Mouse (Mus musculus) yolk sac, embryonic 10.5 days (tissue): Measurements from ENCODE around the gene Zbtb34.

Experiments
- DNase-seq: peaks from one replicate; pipeline ENCODE4 v3.0.0-alpha.2; 2017; ENCODE audit warnings: low spot score

Gene Zbtb34

DNA sequence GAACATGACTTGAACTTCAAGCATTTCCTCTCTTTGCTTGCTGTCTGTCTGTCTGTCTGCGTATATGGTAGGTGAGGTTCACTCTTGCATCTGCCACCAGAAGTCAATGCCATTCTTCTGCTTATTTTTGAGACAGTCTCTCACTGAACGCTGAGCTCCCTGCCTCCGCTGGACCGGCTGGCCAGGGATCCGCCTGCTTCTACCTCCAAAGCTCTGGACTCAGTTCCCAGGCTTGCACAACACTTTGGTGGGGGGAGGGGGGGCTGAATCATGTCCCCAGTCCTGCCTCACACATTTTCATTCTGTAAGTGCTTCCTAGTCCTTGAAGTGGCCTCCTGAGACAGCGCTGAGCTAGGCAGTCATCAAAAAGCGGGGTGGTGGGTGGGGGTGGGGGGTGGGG, 32.0 kb downstream of the Zbtb34 start:
- DNase-seq: no peak

DNA sequence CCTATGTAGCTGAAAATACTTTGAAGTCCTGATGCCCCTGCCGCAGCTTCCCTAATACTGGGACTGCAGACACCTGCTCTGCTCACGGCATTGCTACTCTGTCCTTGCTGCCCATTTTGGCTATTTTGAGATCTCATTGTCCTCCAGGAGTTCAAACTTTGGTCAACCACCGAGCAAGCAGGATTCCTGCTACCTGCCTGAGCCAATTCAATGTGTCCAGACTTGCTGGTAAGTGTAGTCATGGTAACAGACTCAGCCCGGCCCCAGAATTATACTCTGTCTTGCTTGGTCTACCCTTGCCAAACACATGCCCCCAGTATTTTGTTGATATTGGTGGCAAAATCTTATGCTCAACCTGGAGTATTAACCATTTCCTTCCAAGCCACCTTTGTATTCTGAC, 34.1 kb downstream of the Zbtb34 start:
- no peak for DNase-seq

DNA sequence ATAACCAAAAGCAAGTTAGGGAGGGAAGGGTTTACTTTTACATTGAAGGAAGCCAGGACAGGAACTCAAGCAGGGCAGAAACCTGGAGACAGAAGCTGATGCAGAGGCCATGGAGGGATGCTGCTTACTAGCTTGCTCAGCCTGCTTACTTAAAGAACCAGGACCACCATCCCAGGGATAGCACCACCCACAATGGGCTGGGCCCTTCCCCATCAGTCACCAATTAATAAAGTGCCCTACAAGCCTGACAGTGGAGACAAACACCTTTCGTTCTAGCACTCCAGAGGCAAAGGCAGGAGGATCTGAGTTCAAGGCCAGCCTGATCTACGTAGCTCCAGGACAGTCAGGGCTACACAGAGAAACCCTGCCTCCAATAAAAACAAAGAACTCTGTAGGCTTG, 36.1 kb downstream of the Zbtb34 start:
- no peak for DNase-seq

DNA sequence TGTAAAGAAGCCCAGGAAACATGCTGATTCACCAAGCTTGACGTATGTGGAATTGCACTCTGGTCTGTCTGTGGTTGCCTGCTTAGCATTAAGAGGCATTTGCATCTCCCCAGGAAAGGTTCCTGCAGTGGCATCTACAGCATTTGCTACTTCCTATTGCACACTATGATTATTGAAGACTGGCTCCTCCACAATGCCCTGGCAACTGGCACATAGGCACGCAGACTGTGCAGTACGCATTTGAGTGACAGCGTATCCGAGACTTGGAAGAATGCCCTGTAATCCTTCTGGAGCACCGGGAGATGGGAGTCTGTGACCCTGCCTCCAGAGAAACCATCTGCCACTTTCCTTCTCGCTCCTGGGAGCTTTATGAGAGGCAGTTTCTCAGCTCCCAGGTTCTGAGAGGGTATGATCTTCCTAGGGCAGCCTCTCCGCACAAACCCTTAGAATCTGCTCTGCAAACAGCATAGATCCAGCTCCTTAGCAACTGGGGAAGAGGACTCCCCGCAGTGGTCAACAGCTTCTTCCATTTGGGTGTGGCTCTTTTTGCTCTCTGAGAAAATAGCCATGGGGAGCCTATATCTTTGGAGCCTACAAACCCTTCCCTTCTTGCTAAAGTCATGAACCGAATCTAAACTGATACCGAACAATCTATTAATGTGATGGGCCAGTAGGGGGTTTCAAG, 37.0 kb downstream of the Zbtb34 start:
- no peak for DNase-seq

DNA sequence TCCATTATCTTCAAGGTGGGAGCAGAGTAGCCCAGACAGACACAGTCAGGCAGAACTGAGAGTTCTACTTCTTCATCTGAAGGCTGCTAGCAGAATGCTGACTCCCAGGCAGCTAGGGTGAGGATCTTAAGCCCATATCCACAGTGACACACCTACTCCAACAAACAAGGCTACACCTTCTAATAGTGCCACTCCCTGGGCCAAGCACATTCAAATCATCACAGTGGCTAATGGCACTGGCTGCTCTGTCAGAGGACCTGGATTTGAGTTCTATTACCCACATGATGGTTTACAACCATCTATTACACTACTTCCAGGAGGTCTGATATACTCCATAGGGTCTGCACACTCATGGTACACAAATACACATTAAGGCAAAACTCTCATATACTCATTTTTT, 38.1 kb downstream of the Zbtb34 start:
- DNase-seq: no peak

DNA sequence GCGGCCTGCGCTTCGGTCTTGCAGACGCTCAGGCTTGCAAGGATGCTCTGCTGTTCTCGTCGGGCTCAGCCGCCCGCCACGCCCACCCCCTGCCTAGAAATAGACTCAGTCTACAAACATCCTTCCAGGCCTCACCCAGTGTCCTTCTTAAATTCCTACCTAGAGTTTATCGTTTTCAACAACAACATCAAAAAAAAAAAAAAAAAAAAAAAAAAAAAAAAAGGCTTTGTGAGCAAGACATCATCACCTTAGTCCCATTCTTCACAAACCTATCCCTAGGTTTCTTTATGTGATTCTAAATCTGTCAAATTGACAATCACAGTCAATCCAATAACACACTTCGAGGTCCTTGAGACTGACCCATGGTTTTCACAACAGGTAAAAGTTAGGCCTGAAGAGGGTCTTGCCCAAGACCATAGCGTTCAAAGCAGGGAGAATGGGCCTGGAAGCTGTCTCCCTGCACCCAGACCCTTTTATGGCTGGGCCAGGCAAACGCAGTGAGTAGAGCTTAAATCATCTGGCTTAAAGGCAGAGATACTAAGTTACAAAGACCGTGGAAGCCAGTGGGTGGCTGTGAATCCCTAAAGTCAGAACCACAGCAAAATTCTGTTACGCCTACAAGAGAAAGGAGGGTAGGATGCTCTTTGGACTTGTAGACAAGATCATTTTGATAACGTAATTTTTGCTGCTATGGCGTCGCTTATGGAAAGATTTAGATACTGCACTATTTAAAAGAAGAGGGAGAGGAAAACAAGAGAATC, 59.3 kb downstream of the Zbtb34 start:
- no peak for DNase-seq

DNA sequence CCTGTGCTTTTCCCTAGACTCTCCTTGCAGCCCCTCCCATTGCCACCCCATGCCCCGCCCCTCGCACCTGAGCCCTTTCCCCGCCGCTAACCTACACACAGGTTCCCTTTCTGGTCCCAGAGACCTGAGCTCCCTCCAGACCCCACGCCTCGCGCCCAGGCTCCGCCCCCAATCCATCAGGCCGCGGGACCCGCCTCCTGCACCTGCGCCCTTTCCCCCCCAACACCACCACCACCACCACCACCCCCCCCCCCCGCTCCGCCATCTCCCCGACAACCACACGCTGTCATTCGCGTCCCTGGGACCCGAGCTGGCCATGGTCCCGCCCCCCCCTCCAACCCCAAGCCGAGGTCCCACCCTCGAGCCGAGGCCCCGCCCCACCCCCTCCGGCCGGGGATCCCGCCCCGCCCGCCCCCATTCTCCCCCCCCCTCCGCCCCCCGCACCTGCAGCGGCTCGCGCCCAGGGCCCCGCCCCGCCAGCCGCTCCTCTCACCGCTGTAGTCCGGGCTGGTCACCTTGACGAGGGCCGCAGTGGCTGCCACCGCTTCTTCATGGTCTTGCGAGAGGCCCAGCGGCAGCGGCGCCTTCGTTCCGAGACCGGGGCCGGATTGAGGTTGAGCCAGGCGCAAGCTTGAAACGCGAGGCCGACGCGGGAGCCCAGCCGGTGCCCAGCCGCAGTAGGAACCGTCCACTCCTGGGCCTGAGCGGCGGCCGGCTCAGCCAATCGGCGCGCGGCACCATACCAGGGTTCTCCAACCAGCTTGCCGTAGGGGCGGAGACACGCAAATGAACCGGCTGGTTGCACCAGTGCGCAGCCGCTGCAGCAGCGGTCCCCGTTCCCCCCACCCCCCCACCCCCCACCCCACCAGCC, 60.1 kb downstream of the Zbtb34 start, which contains the start of gene Ralgps1:
Gene Ralgps1, minus strand, starts transcription at position 710 of the 871 bp plus-strand sequence.
- DNase-seq: peak; percentile 98

DNA sequence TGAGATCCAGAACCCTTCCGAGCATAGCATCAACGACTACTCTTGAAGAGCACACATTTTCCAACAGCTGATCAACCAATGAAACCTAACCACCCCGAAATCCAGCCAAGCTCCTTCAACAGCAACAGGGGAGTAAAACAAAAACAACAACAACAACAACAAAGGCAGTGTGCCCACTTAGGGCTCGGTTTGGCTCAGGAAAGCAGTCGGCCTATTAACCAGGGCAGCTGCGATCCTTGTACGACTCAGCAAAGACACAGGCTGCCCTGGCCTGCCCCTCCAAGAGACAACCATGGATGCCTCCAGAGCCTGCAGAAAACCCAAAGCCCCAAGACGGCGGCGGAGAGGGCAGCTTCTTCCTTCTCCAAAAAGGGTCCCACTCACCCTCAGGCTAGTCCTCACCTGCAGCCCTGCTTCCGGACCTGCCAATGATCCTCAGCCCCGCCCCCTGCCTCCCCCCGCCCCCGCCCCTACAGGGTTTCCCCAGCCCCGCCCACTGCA, 60.8 kb downstream of the Zbtb34 start:
- no peak for DNase-seq

DNA sequence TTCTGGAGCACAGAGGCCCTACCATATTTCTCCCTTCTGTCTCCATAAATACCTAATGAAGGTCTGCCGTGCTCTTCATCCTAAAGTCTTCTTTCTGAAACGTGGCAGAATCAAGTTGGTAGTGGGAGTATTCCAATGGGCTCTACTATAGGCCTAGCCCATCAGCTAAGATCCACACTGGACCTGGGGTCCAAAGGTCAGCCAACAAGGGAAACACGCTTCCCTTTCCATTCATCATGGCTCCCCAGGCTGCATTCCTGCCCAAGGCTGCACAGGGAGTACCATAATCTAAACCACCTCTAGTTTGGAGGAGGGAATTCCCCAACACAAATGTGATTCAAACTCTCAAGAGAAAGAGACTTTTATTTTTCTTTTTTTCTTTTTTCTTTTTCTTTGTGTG, 61.7 kb downstream of the Zbtb34 start:
- peak; percentile 64 for DNase-seq

DNA sequence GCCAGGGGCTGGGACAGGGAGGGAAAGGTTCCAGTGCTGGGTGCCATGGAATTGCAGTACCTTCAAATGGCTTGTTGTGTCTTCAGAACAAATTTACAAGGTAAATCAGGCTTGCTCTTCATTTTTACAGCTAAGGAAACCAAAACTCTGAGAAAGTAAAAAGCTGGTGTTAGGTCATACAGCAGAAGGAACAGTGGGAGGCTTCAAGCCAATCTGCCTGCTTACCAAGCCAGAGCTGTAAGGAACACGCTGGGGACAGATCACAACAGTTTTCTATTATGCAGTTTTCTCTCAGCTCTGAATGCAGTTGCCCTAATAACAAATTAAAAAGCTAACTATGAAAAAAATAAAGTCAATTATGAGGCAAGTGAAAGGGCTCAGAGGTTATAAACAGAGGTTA, 62.6 kb downstream of the Zbtb34 start:
- no peak for DNase-seq

DNA sequence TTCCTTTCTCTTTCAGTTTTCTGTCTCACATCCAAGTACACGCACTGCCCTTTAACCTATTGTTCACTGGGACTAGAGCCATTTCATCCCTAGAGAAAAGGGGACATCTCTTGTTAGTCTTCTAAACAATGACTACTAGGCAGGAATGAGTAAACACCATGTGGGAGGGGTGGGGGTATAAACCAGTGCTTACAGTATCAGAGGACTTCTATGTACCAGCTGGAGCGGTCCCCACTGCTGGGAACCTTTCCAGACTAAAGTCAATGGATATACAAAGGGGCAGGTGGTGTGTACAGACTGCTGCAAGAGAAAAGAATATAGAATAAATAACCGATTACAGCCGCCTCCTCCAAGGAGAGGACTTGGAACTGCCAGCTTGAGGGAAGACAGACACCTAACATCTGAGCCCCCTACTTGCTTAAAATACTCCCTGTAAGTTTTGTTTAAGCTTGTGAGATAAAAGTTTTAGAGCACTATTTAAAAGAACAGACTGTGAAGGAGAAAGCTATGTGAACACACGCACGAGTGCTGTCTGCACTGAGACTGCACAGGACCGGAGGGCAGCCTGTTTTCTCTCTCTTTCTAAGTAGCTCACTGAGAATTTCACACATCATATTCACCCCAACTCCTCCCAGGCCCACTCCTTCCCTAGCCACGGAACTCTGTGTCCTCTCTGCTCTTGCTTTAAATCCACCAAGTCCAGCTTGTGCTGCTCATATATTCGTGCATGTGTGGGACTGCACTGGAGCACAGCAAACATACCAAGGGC, 65.2 kb downstream of the Zbtb34 start:
- peak; percentile 26 for DNase-seq

DNA sequence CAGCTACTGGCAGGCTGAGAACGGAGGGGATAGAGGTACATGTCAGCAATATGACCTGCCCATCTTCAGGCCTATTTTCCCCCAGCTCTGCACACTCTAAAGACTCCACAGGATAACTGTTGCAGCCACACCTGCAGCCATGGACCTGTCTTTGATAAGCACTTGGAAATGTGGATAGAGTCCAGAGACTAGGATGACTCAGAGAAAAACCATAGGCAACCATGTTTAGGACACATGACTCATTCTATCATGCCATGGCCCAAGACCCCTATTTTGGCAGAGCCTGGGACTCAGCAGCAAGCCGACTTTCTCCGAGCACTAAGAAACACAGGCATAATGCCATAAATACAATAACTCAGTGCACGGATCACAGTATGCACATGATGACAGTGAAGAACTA, 66.5 kb downstream of the Zbtb34 start:
- DNase-seq: no peak

DNA sequence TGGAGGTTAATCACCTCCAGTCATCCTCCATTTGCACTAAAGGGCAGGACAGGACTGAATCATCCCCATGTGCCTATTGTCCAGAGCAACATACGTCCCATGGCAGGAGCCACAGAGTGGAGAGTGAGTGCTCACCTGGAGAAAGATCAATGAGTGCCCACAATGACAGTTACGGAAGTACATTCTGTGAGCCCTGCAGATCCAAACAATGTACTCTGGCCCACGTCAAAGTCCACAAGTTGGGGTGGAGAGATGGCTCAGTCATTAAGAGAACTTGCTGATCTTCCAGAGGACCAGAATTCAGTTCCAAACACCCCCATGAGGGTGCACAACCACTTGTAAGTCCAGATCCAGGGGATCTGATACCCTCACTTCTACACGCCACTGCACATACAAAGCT, 67.2 kb downstream of the Zbtb34 start:
- DNase-seq: peak; percentile 38

DNA sequence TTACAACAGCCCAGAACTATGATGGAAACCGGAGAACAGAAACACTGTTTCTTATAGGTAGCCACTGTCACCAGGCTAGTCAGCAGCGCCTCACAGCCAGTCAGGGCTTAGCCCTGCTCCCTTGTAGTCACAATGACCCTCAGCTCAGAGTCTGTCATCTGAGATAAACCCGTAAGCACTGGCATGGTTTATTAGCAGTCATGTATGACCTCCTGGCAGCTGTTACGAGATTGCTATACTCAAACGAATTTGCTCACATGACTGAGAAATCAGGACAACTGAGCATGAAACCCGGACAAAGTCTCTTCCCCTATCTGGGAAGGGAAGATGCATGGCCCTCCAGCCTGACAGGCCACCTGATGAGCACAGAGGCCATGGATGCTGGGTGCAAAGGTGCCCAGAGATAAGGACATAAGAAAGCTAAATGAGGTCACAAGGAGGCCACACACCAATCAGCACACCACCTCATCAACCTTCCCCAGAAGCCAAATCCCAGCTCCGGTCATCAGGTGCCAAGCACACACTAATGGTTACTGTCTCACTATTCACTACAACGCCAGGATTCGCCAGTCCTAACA, 69.9 kb downstream of the Zbtb34 start:
- peak; percentile 60 for DNase-seq

DNA sequence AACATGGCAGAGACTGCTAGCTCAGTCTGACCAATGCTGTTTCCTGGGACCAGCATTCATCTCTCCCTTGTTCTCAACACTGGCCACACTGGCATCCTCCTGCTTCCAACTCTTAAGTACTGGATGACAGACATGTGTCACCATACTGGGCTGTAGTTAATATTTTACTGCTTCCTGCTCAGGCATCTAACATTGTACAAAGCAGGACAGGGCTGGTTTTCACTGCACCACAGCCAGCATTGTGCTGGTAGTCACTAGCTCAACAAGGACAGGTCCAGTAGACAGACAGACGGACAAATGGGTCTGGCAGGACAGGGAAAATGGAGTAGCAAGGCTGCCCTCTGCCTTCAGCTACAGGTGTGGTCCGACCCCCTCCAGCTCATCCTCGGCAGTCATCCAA, 70.6 kb downstream of the Zbtb34 start:
- DNase-seq: peak; percentile 66

DNA sequence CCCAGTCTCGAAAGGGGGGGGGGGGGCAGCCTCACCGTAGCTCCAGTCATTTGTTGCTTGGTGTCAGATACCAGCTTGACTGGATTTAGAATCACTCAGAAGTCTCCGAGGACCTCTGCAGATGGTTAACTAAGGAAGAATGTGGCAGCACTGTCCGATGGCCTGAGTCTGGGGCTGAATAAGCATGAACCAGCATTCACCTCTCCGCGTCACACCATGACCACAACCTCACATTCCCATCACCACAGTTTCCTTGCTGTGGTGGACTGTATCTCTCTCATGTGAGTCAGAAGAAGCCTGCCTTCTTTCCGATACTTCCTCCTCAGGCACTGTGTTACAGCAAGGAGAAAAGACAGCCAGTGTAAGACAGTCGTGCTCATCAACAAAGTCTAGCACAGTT, 71.9 kb downstream of the Zbtb34 start:
- DNase-seq: peak; percentile 65

DNA sequence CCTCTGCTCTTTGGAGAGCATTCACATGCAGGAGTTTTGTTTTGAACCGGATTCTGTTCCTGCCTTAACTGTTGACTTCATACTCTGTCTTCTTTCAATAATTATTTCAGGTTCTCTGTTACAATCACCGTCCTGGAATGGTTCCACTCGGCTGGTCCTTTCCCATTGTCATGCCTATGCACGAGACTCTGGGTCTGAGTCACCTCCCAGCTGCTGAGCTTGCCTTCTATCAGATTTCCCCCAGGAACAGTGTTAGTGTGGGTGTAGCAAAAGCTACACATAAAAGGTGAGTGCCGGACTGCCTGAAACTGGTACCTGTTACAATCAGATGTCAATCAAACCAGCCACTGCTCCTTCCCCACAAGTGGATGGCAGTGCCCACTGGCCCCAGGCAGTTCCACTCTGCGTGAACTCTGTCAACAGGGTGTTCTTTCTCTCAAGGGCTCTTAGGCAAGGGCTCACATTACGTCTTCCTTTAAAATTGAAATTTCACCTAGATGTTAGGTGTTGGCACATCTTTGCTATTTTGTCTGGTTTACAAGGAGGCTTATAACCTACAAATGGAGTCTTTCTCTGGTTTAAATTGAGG, 73.8 kb downstream of the Zbtb34 start:
- no peak for DNase-seq
